Mouse (Mus musculus) olfactory bulb, adult 2 months (tissue): ENCODE measurements around the gene Galnt18.

Source experiments
- CTCF ChIP-seq: fragments of 200-500 bp; IDR thresholded peaks from 2 replicates; pipeline ENCODE4 v1.5.1; 2012; ENCODE audit warnings: low read depth, mild to moderate bottlenecking, low read length, moderate library complexity; ENCODE audit not compliant: insufficient read depth
- POLR2A ChIP-seq: fragments of 200-500 bp; IDR thresholded peaks from 2 replicates; pipeline ENCODE4 v1.6.1; 2012; ENCODE audit warnings: mild to moderate bottlenecking, low read depth, low read length, moderate library complexity; ENCODE audit not compliant: insufficient read depth

DNA sequence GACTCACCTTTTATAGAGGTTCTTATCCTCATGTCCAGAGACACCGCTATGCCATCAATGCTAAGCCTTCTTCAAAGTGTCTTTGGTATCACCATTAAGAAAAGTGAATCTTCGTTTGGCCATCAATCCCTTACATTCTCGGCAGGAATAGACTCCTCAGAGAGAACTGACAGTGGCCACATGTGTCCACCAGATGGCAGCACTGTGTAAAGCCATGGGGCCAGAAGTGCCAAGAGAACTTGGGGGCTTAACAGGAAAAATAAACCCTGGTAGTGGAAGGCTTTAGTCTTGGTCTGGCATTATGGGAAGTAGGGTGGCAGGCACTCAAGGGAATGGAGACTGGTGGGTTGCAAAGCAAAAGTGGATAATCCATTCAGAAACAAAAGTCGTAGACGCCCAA, 2.3 kb upstream of the Galnt18 start:
- TF ChIP-seq POLR2A (no peak), CTCF (no peak)
